Mouse (Mus musculus) adrenal gland, adult (tissue): Measurements from ENCODE around the gene Fbxo7.

ENCODE experiments used
- DNase-seq, 2 experiments: peaks; one replicate each; pipeline ENCODE4 v3.0.0; 2022 to 2023; ENCODE audit warnings: low spot score in 1 of 2; ENCODE audit not compliant: inconsistent age in 2 of 2

The Fbxo7 gene

GRCm38 (mm10) chr10:86077272-86077671 lies 55.5 kb downstream of the Fbxo7 start:
- no peak for DNase-seq

GRCm38 (mm10) chr10:86078761-86079160 lies 57.0 kb downstream of the Fbxo7 start:
- DNase-seq = no peak

- DNase-seq = no peak
Measured at GRCm38 (mm10) chr10:86079921-86080320, 58.1 kb downstream of the Fbxo7 start.

GRCm38 (mm10) chr10:86091919-86092318 lies 70.1 kb downstream of the Fbxo7 start:
- DNase-seq = peak in 1 of 2 experiments; percentile 37

- DNase-seq = no peak
Measured at GRCm38 (mm10) chr10:86093109-86094035, 71.6 kb downstream of the Fbxo7 start.

- DNase-seq = no peak
Measured at GRCm38 (mm10) chr10:86098363-86098762, 76.6 kb downstream of the Fbxo7 start.

- no peak for DNase-seq
Measured at GRCm38 (mm10) chr10:86100281-86100851, 78.6 kb downstream of the Fbxo7 start.
